Mouse (Mus musculus) fibroblast of lung, adult 2 months (primary cell): Measurements from ENCODE around the gene Zyx.

ENCODE experiments used
- DNase-seq: peaks from one replicate; pipeline ENCODE4 v3.0.0-alpha.2; 2011; ENCODE audit warnings: low read depth

Gene Zyx

GRCm38 (mm10) chr6:42350968-42351775, 1.7 kb downstream of the Zyx start:
- DNase-seq = no peak

- no peak for DNase-seq
These were observed 2.5 kb downstream of the Zyx start for GRCm38 (mm10) chr6:42351776-42352485.

GRCm38 (mm10) chr6:42352486-42352846, 3.0 kb downstream of the Zyx start:
- DNase-seq = no peak

- no peak for DNase-seq
These were observed 3.8 kb downstream of the Zyx start for GRCm38 (mm10) chr6:42353180-42353579.

GRCm38 (mm10) chr6:42354076-42355019, 4.9 kb downstream of the Zyx start:
- DNase-seq = no peak

GRCm38 (mm10) chr6:42355366-42355765, 5.9 kb downstream of the Zyx start:
- no peak for DNase-seq

- no peak for DNase-seq
These were observed 6.6 kb downstream of the Zyx start for GRCm38 (mm10) chr6:42355794-42356600.

- no peak for DNase-seq
These were observed 7.5 kb downstream of the Zyx start for GRCm38 (mm10) chr6:42356913-42357312.

GRCm38 (mm10) chr6:42357901-42358300, 8.5 kb downstream of the Zyx start:
- DNase-seq = no peak

GRCm38 (mm10) chr6:42358901-42359300, 9.5 kb downstream of the Zyx start:
- no peak for DNase-seq

- no peak for DNase-seq
These were observed 10.1 kb downstream of the Zyx start for GRCm38 (mm10) chr6:42359364-42360147.

- DNase-seq = no peak
These were observed 10.9 kb downstream of the Zyx start for GRCm38 (mm10) chr6:42360231-42360840.

- no peak for DNase-seq
These were observed 11.8 kb downstream of the Zyx start for GRCm38 (mm10) chr6:42361041-42361895.

GRCm38 (mm10) chr6:42362074-42362473, 12.6 kb downstream of the Zyx start:
- DNase-seq = no peak

GRCm38 (mm10) chr6:42362497-42362896, 13.1 kb downstream of the Zyx start:
- DNase-seq = no peak

GRCm38 (mm10) chr6:42362974-42363373, 13.5 kb downstream of the Zyx start:
- no peak for DNase-seq

- DNase-seq = no peak
These were observed 14.6 kb downstream of the Zyx start for GRCm38 (mm10) chr6:42364066-42364465.

- no peak for DNase-seq
These were observed 15.2 kb downstream of the Zyx start for GRCm38 (mm10) chr6:42364607-42365006.

GRCm38 (mm10) chr6:42365215-42365614, 15.8 kb downstream of the Zyx start:
- DNase-seq = no peak
